Mouse (Mus musculus): ENCODE results near the gene Pbrm1. TPM values are rescaled to one million over a fixed set of nuclear protein-coding genes. Genes with fewer than 3 reads are reported as not detected.
A peak's percentile ranks its signal among the peaks of the same experiment; 100 is the strongest.

Pbrm1 gene
- polyA plus RNA-seq (2012; fragmentation: generic; extraction: Trizol): 14.3 TPM
- long read RNA-seq, experiment 1, partial matches to known transcripts: 8 of 20 reads
- long read RNA-seq, experiment 1, other reads (novel, unspliced or antisense): 12 of 20 reads
- long read RNA-seq, experiment 2, partial matches to known transcripts: 17 of 37 reads
- long read RNA-seq, experiment 2, other reads (novel, unspliced or antisense): 20 of 37 reads

GRCm38 (mm10) chr14:31018860-31019291, at the start of gene Pbrm1, which contains the start of gene Gnl3:
Gene Pbrm1 (plus strand): TSS chr14:31019138.
Gene Gnl3 (minus strand): TSS chr14:31019152.
- peak within 1 kb of the TSS; percentile 100 for H3K4me3 ChIP-seq (ENCODE audit: insufficient read depth, poor library complexity, severe bottlenecking)
- H3K36me3 ChIP-seq (ENCODE audit: control insufficient read depth, insufficient read depth): peaks cover 62% of the 10 kb centered on the region
- H3K27me3 ChIP-seq (ENCODE audit: control insufficient read depth, insufficient read depth, insufficient read length): no peaks in the 10 kb centered on the region
- peak within 1 kb of the TSS; percentile 98 for H3ac ChIP-seq (ENCODE audit: control insufficient read depth, insufficient read length, low read depth)
- H3K79me3 ChIP-seq (ENCODE audit: low read depth): peaks cover 84% of the 10 kb centered on the region
- H3K79me2 ChIP-seq (ENCODE audit: control insufficient read depth, insufficient read depth): peaks cover 96% of the 10 kb centered on the region
- TF ChIP-seq MYOD1 (IDR thresholded peaks at IDR 0.05; ENCODE audit: control insufficient read depth, insufficient read length, low read depth): no peak
- TF ChIP-seq CTCF (IDR thresholded peaks at IDR 0.05; ENCODE audit: control insufficient read depth, insufficient read depth, insufficient read length): no peak
- TF ChIP-seq MAX (IDR thresholded peaks at IDR 0.05): peak; percentile 98
- no peak for TF ChIP-seq CEBPB (IDR thresholded peaks at IDR 0.05; ENCODE audit: low read depth)
- TF ChIP-seq FOSL1 (IDR thresholded peaks at IDR 0.05; ENCODE audit: insufficient read depth, low read length, poor library complexity, severe bottlenecking): no peak
- TF ChIP-seq MYOG (IDR thresholded peaks at IDR 0.05; ENCODE audit: control insufficient read depth, extremely low read depth, insufficient read length): no peak
- TF ChIP-seq USF1 (IDR thresholded peaks at IDR 0.05; ENCODE audit: low read depth): peak; percentile 48

DNA sequence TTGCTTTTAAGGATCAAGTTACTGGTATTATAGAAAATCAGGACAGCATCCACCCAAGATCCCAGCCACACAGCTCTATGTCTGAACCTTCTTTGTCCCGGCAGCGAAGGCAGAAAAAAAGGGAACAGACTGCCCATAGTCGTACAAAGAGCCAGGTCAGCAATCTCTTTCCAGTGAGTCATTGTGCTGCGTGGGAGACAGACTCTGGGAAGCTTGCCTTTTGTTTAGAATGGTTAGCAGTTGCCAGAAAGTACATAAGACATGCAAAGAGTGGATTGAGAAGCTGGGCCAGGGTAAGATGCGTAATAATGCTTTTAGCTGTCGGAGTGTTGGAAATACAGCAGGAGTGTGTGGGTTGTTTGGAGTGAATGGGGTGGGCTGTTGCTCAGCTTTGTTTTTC, 44.7 kb upstream of the Pbrm1 start:
- Histone ChIP-seq H3K27me3 (ENCODE audit: control insufficient read depth, insufficient read depth, insufficient read length) (no peaks in the 10 kb centered on the region), H3ac (ENCODE audit: control insufficient read depth, insufficient read length, low read depth) (no peak overlapping the region), H3K4me3 (ENCODE audit: insufficient read depth, poor library complexity, severe bottlenecking) (no peak overlapping the region), H3K79me2 (ENCODE audit: control insufficient read depth, insufficient read depth) (no peaks in the 10 kb centered on the region), H3K79me3 (ENCODE audit: low read depth) (no peaks in the 10 kb centered on the region), H3K36me3 (ENCODE audit: control insufficient read depth, insufficient read depth) (peaks cover 20% of the 10 kb centered on the region)
- no peak for TF ChIP-seq MAX (IDR thresholded peaks at IDR 0.05)
- TF ChIP-seq MYOD1 (IDR thresholded peaks at IDR 0.05; ENCODE audit: control insufficient read depth, insufficient read length, low read depth): no peak
- no peak for TF ChIP-seq CEBPB (IDR thresholded peaks at IDR 0.05; ENCODE audit: low read depth)
- TF ChIP-seq CTCF (IDR thresholded peaks at IDR 0.05; ENCODE audit: control insufficient read depth, insufficient read depth, insufficient read length): no peak
- TF ChIP-seq MYOG (IDR thresholded peaks at IDR 0.05; ENCODE audit: control insufficient read depth, extremely low read depth, insufficient read length): no peak
- TF ChIP-seq USF1 (IDR thresholded peaks at IDR 0.05; ENCODE audit: low read depth): no peak
- no peak for TF ChIP-seq FOSL1 (IDR thresholded peaks at IDR 0.05; ENCODE audit: insufficient read depth, low read length, poor library complexity, severe bottlenecking)

DNA sequence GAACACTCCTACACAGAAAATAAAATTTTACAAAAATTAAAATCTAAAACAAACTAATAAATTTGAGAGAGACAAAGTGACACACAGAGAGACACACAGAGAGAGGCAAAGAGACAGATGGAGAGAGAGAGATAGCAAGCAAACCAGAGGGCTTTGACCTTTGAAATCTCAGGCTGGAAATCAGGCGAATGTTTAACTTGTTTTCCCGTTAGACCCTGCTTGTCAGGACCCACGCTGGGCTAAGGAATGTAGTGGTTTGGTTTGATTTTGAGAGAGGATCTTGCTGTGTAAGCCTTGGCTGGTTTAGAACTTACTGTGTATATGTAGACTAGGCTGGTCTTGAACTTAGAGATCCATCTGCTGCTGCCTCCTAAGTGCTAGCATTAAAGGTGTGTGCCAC, 42.7 kb upstream of the Pbrm1 start:
- H3K79me3 ChIP-seq (ENCODE audit: low read depth): no peaks in the 10 kb centered on the region

DNA sequence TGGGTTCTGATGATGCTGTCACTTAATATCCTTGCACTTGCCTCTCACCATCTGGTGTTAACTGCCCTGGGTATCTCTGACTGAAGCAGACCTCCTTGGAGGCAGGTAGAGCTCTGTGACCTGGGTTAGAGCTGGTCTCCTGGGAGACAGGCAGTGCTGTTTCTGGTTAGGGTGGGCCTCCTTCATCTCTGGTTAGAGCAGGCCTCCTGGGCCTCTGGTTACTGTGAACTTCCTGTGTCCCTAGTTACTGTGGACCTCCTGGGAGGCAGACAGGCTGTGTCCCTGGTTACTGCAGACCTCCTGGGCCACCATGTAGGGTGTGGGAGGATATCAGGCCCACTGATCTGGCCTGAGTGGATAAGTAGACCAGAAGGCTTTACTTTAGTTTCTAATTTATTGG, 22.5 kb upstream of the Pbrm1 start:
- Histone ChIP-seq H3K27me3 (ENCODE audit: control insufficient read depth, insufficient read depth, insufficient read length) (no peaks in the 10 kb centered on the region), H3K79me3 (ENCODE audit: low read depth) (peaks cover 19% of the 10 kb centered on the region), H3K36me3 (ENCODE audit: control insufficient read depth, insufficient read depth) (peaks cover 15% of the 10 kb centered on the region), H3K79me2 (ENCODE audit: control insufficient read depth, insufficient read depth) (peaks cover 26% of the 10 kb centered on the region), H3ac (ENCODE audit: control insufficient read depth, insufficient read length, low read depth) (no peak overlapping the region), H3K4me3 (ENCODE audit: insufficient read depth, poor library complexity, severe bottlenecking) (no peak overlapping the region)
- TF ChIP-seq MYOD1 (IDR thresholded peaks at IDR 0.05; ENCODE audit: control insufficient read depth, insufficient read length, low read depth): no peak
- no peak for TF ChIP-seq CTCF (IDR thresholded peaks at IDR 0.05; ENCODE audit: control insufficient read depth, insufficient read depth, insufficient read length)
- TF ChIP-seq FOSL1 (IDR thresholded peaks at IDR 0.05; ENCODE audit: insufficient read depth, low read length, poor library complexity, severe bottlenecking): no peak
- TF ChIP-seq USF1 (IDR thresholded peaks at IDR 0.05; ENCODE audit: low read depth): no peak
- no peak for TF ChIP-seq MYOG (IDR thresholded peaks at IDR 0.05; ENCODE audit: control insufficient read depth, extremely low read depth, insufficient read length)
- no peak for TF ChIP-seq CEBPB (IDR thresholded peaks at IDR 0.05; ENCODE audit: low read depth)
- TF ChIP-seq MAX (IDR thresholded peaks at IDR 0.05): no peak

More for the DNA sequence above, 42.7 kb upstream of the Pbrm1 start:
- TF ChIP-seq USF1 (IDR thresholded peaks at IDR 0.05; ENCODE audit: low read depth): no peak
- TF ChIP-seq MYOD1 (IDR thresholded peaks at IDR 0.05; ENCODE audit: control insufficient read depth, insufficient read length, low read depth): no peak
- TF ChIP-seq CTCF (IDR thresholded peaks at IDR 0.05; ENCODE audit: control insufficient read depth, insufficient read depth, insufficient read length): no peak
- no peak for TF ChIP-seq MYOG (IDR thresholded peaks at IDR 0.05; ENCODE audit: control insufficient read depth, extremely low read depth, insufficient read length)
- no peak for TF ChIP-seq CEBPB (IDR thresholded peaks at IDR 0.05; ENCODE audit: low read depth)
- TF ChIP-seq FOSL1 (IDR thresholded peaks at IDR 0.05; ENCODE audit: insufficient read depth, low read length, poor library complexity, severe bottlenecking): no peak
- no peak for TF ChIP-seq MAX (IDR thresholded peaks at IDR 0.05)
- no peak overlapping the region for H3ac ChIP-seq (ENCODE audit: control insufficient read depth, insufficient read length, low read depth)
- no peaks in the 10 kb centered on the region for H3K79me2 ChIP-seq (ENCODE audit: control insufficient read depth, insufficient read depth)
- no peak overlapping the region for H3K4me3 ChIP-seq (ENCODE audit: insufficient read depth, poor library complexity, severe bottlenecking)
- peaks cover 19% of the 10 kb centered on the region for H3K36me3 ChIP-seq (ENCODE audit: control insufficient read depth, insufficient read depth)
- no peaks in the 10 kb centered on the region for H3K27me3 ChIP-seq (ENCODE audit: control insufficient read depth, insufficient read depth, insufficient read length)

GRCm38 (mm10) chr14:31000356-31000755, 18.6 kb upstream of the Pbrm1 start:
- TF ChIP-seq CEBPB (IDR thresholded peaks at IDR 0.05; ENCODE audit: low read depth): no peak
- no peak for TF ChIP-seq CTCF (IDR thresholded peaks at IDR 0.05; ENCODE audit: control insufficient read depth, insufficient read depth, insufficient read length)
- TF ChIP-seq MYOD1 (IDR thresholded peaks at IDR 0.05; ENCODE audit: control insufficient read depth, insufficient read length, low read depth): no peak
- no peak for TF ChIP-seq USF1 (IDR thresholded peaks at IDR 0.05; ENCODE audit: low read depth)
- no peak for TF ChIP-seq MAX (IDR thresholded peaks at IDR 0.05)
- TF ChIP-seq FOSL1 (IDR thresholded peaks at IDR 0.05; ENCODE audit: insufficient read depth, low read length, poor library complexity, severe bottlenecking): no peak
- no peak for TF ChIP-seq MYOG (IDR thresholded peaks at IDR 0.05; ENCODE audit: control insufficient read depth, extremely low read depth, insufficient read length)
- Histone ChIP-seq H3K4me3 (ENCODE audit: insufficient read depth, poor library complexity, severe bottlenecking) (peak overlapping the region; percentile 59), H3K79me3 (ENCODE audit: low read depth) (peaks cover 19% of the 10 kb centered on the region)

More at GRCm38 (mm10) chr14:31000356-31000755, 18.6 kb upstream of the Pbrm1 start:
- no peaks in the 10 kb centered on the region for H3K27me3 ChIP-seq (ENCODE audit: control insufficient read depth, insufficient read depth, insufficient read length)
- H3K79me2 ChIP-seq (ENCODE audit: control insufficient read depth, insufficient read depth): peaks cover 34% of the 10 kb centered on the region
- H3ac ChIP-seq (ENCODE audit: control insufficient read depth, insufficient read length, low read depth): peak overlapping the region; percentile 43
- peaks cover 15% of the 10 kb centered on the region for H3K36me3 ChIP-seq (ENCODE audit: control insufficient read depth, insufficient read depth)
